Mouse (Mus musculus): Measurements from ENCODE around the gene Grb7. TPM values are rescaled to one million over a fixed set of nuclear protein-coding genes. Genes with fewer than 3 reads are reported as not detected.

Grb7 gene
- polyA plus RNA-seq, 1 experiment from 2014 or later, result 0.75 TPM

- Histone ChIP-seq H3K4me3 (no peak overlapping the region), H3K36me3 (no peaks in the 10 kb centered on the region), H3K27ac (replicated peaks) (no peak overlapping the region), H3K9ac (replicated peaks) (no peak overlapping the region), H3K4me2 (replicated peaks) (no peak overlapping the region), H3K4me1 (peaks cover 11% of the 10 kb centered on the region), H3K27me3 (peaks cover 12% of the 10 kb centered on the region), H3K9me3 (no peaks in the 10 kb centered on the region)
- 73% methylated on average over 6 of the region's 6 CpGs for WGBS
- ATAC-seq (ENCODE audit: low FRiP score, low read depth), result no peak
These were observed 27.9 kb upstream of the Grb7 start for GRCm38 (mm10) chr11:98418273-98418672.

DNA sequence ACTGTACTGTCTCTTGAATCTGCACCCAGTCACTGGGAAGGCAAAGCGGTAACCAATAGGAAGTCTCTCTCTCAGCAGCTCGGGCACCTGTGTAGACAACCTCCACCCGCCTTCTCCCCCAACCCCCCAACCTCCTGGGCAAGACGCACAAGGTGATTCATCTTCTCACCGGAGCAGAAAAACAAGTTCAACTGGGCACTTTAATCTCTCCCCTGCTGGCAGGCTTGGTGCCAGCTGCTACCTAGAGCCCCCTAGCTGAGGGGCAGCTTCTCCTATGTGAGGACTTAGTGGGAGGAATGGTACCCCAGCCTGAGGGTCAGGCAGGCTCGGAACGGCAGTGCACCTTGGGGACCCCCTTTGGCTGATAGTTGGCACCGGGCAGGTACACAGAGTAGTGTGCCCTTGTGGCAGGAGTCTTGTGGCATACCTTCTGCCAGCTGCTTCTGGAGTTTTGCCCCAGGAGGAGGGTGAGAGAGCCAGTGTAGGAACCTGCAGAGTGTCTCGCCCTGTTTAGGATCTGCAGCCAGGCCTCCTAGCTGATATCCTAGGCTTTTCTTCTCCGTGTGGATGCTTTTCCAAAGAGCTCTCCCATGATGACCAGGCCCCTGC is 27.2 kb upstream of the Grb7 start:
- H3K9ac ChIP-seq (replicated peaks), result no peak overlapping the region
- H3K9me3 ChIP-seq, result no peaks in the 10 kb centered on the region
- H3K4me1 ChIP-seq, result peaks cover 3% of the 10 kb centered on the region; the same call in 1 of the 2 replicates
- 83% methylated on average over 10 of the region's 10 CpGs for WGBS
- peaks cover 6% of the 10 kb centered on the region for H3K27me3 ChIP-seq
- H3K36me3 ChIP-seq, result no peaks in the 10 kb centered on the region
- no peak overlapping the region for H3K27ac ChIP-seq (replicated peaks)
- ATAC-seq (ENCODE audit: low FRiP score, low read depth), result no peak
- H3K4me2 ChIP-seq (replicated peaks), result no peak overlapping the region
- H3K4me3 ChIP-seq, result no peak overlapping the region

- H3K4me2 ChIP-seq (replicated peaks), result no peak overlapping the region
- ATAC-seq (ENCODE audit: low FRiP score, low read depth), result no peak
- WGBS, result 90% methylated on average over 7 of the region's 7 CpGs
- H3K4me1 ChIP-seq, result no peaks in the 10 kb centered on the region
- peaks cover 8% of the 10 kb centered on the region; the same call in 1 of the 2 replicates for H3K36me3 ChIP-seq
- H3K4me3 ChIP-seq, result no peak overlapping the region
- H3K27ac ChIP-seq (replicated peaks), result no peak overlapping the region
- no peaks in the 10 kb centered on the region for H3K27me3 ChIP-seq
- no peak overlapping the region for H3K9ac ChIP-seq (replicated peaks)
- no peaks in the 10 kb centered on the region for H3K9me3 ChIP-seq
These were observed 19.6 kb upstream of the Grb7 start for GRCm38 (mm10) chr11:98426592-98426991.

DNA sequence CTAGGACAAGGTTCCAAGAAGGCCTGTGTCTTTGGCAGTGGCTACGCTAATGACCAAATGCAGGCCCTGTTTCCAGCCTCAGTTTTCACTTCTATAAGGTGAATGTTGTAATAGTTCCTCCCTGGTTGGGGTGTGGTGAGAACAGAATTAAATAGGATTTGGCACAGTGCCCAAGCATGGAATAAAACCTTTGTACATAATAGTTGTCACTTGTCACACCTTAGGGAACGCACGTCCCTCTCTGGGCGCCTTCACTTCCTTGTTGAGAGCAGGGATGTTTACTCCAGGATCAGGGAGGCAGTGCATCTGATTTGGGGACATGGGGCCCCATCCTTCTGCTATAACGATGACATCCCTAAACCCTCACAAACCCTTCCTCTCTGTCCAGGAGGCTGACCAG is 17.8 kb upstream of the Grb7 start:
- no peaks in the 10 kb centered on the region for H3K27me3 ChIP-seq
- no peak overlapping the region for H3K9ac ChIP-seq (replicated peaks)
- no peak overlapping the region for H3K4me2 ChIP-seq (replicated peaks)
- ATAC-seq (ENCODE audit: low FRiP score, low read depth), result no peak
- no peak overlapping the region for H3K4me3 ChIP-seq
- H3K36me3 ChIP-seq, result peaks cover 14% of the 10 kb centered on the region; the same call in 1 of the 2 replicates
- no peaks in the 10 kb centered on the region for H3K9me3 ChIP-seq
- H3K4me1 ChIP-seq, result no peaks in the 10 kb centered on the region
- WGBS, result 87% methylated on average over 5 of the region's 5 CpGs
- H3K27ac ChIP-seq (replicated peaks), result no peak overlapping the region

- no peak overlapping the region for H3K27ac ChIP-seq (replicated peaks)
- no peak overlapping the region for H3K4me2 ChIP-seq (replicated peaks)
- H3K27me3 ChIP-seq, result no peaks in the 10 kb centered on the region
- no peaks in the 10 kb centered on the region for H3K4me1 ChIP-seq
- no peak overlapping the region for H3K9ac ChIP-seq (replicated peaks)
- H3K9me3 ChIP-seq, result no peaks in the 10 kb centered on the region
- no peak overlapping the region for H3K4me3 ChIP-seq
- peaks cover 39% of the 10 kb centered on the region for H3K36me3 ChIP-seq
- no peak for ATAC-seq (ENCODE audit: low FRiP score, low read depth)
- WGBS, result 87% methylated on average over 9 of the region's 9 CpGs
These were observed 14.3 kb upstream of the Grb7 start for GRCm38 (mm10) chr11:98431743-98432502.

GRCm38 (mm10) chr11:98435723-98436122 is 10.5 kb upstream of the Grb7 start:
- Histone ChIP-seq H3K27me3 (no peaks in the 10 kb centered on the region), H3K9ac (replicated peaks) (no peak overlapping the region), H3K4me2 (replicated peaks) (no peak overlapping the region), H3K4me1 (peaks cover 8% of the 10 kb centered on the region), H3K4me3 (no peak overlapping the region), H3K36me3 (peaks cover 31% of the 10 kb centered on the region), H3K27ac (replicated peaks) (no peak overlapping the region), H3K9me3 (no peaks in the 10 kb centered on the region)
- no peak for ATAC-seq (ENCODE audit: low FRiP score, low read depth)
- 91% methylated on average over 9 of the region's 9 CpGs for WGBS

DNA sequence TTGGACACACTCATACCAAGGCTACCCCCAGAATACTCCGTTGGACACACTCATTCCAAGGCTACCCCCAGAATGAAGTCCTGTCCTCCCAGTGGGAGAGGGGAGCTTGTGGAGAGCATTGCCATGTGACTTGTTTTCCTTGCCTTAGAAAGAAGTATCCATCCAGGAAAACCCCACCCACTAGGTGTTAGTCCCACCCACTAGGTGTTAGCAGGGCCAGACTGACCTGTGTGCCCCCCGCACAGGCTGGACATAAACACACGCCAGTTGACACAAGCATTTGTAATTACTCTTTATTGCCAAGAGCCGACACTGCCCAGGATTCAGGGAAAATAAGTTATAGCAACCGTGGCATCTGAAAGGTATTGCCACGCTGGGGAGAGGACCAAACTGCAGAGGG is 8.8 kb upstream of the Grb7 start:
- H3K4me2 ChIP-seq (replicated peaks), result no peak overlapping the region
- WGBS, result 91% methylated on average over 6 of the region's 6 CpGs

DNA sequence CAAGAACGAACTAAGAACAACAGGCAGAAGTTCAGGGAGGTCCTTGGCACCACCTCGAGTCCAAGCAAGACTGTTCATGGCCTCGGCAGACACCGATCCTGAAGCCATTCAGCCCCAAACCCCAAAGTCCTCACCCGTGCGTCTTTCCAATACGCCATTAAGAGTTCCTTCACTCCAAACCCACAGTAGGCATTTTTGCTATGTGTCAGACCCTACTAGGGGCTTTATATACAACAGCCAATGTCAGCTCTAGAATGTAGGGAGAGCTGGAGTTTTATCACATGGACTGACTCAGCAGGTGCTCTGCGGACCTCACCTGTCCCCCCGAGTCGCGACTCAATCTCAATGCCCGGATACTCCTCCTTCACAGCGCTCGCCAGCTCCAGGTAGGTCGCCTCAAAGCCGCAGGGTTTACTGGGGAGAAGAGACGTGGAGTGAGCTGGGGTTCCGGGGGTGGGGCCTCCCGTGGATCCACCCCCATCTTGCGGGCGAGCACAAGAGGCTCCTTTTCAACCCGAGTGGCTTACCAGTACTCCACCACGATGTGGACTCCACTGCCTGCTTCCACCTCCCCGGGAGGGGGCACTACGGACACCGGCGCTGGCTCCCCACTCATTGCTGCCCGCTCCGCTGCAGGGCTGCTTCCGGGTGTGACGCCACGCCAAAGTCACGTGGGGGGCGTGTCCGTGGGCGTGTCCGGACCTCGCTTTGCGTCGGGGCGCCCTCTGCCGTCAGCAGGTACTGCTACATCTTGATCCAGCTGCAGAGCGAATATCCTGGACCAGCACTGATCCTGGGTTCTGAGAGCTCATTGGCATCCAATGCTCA is 7.6 kb upstream of the Grb7 start, which contains the start of gene Mien1:
TSS of gene Mien1 (minus strand) at position 661 of the 828 bp plus-strand sequence.
- Histone ChIP-seq H3K36me3 (peaks cover 25% of the 10 kb centered on the region), H3K4me1 (peaks cover 8% of the 10 kb centered on the region), H3K27me3 (no peaks in the 10 kb centered on the region), H3K4me3 (peak within 1 kb of the TSS; percentile 80), H3K9ac (replicated peaks) (peak within 1 kb of the TSS; percentile 73), H3K4me2 (replicated peaks) (peak within 1 kb of the TSS; percentile 79), H3K9me3 (no peaks in the 10 kb centered on the region), H3K27ac (replicated peaks) (0 out of 2 replicates have a peak within 1 kb of the TSS, but pooled peaks have one; percentile 43)
- ATAC-seq (ENCODE audit: low FRiP score, low read depth), result peak; percentile 88
- 3% methylated on average over 43 of the region's 43 CpGs for WGBS

More for the DNA sequence above, 8.8 kb upstream of the Grb7 start:
- Histone ChIP-seq H3K4me3 (no peak overlapping the region), H3K9ac (replicated peaks) (no peak overlapping the region), H3K9me3 (no peaks in the 10 kb centered on the region), H3K27ac (replicated peaks) (no peak overlapping the region), H3K36me3 (peaks cover 31% of the 10 kb centered on the region), H3K27me3 (no peaks in the 10 kb centered on the region), H3K4me1 (peaks cover 8% of the 10 kb centered on the region)
- no peak for ATAC-seq (ENCODE audit: low FRiP score, low read depth)

DNA sequence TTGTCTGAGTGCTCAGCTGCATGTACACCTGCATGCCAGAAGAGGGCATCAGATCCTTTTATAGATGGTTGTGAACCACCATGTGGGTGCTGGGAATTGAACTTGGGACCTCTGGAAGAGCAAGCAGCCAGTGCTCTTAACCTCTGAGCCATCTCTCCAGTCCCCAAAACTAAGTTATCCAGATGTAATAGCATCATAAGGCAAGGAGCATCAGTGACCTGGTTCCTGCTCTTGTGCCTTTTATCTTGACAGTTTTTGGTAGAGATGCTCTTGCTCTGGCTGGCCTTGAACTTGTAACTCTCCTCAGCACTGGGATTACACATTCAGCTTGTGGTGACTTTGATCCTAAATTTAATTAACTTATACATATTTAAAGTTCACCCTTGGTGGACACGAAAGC is 2.5 kb upstream of the Grb7 start:
- peaks cover 14% of the 10 kb centered on the region; the same call in 1 of the 2 replicates for H3K4me1 ChIP-seq
- no peak overlapping the region for H3K4me3 ChIP-seq
- no peaks in the 10 kb centered on the region for H3K9me3 ChIP-seq
- H3K27ac ChIP-seq (replicated peaks), result no peak overlapping the region
- ATAC-seq (ENCODE audit: low FRiP score, low read depth), result no peak
- H3K27me3 ChIP-seq, result peaks cover 38% of the 10 kb centered on the region
- H3K4me2 ChIP-seq (replicated peaks), result no peak overlapping the region
- no peaks in the 10 kb centered on the region for H3K36me3 ChIP-seq
- WGBS, result 94% methylated on average over 1 of the region's 1 CpGs
- no peak overlapping the region for H3K9ac ChIP-seq (replicated peaks)

GRCm38 (mm10) chr11:98445238-98445637 is 956 bp upstream of the Grb7 start:
- Histone ChIP-seq H3K9ac (replicated peaks) (no peak overlapping the region), H3K36me3 (no peaks in the 10 kb centered on the region), H3K4me2 (replicated peaks) (no peak overlapping the region), H3K27me3 (peaks cover 54% of the 10 kb centered on the region), H3K4me1 (peaks cover 14% of the 10 kb centered on the region; the same call in 1 of the 2 replicates), H3K27ac (replicated peaks) (no peak overlapping the region), H3K4me3 (no peak overlapping the region), H3K9me3 (no peaks in the 10 kb centered on the region)
- 50% methylated on average over 1 of the region's 1 CpGs for WGBS
- no peak for ATAC-seq (ENCODE audit: low FRiP score, low read depth)

DNA sequence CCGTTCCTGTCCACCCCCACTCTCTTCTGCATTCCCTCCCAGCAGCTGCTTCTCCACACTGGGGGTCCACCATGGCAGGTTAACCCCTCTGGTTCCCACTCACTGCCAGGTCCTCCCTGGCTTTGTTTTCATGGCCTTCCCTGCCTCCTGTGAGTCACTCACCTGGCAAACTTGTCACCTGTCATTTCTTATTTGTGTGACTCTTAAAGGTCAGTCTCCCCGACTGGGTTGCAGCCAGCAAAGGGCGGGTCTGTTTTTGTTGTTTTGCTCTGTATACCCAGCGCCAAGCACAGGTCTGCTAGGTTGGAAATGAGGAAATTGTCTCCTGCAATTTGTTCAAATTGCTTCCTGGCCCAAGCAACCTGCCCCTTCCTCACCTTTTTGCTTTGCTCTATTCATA is 515 bp upstream of the Grb7 start:
- no peaks in the 10 kb centered on the region for H3K9me3 ChIP-seq
- no peaks in the 10 kb centered on the region for H3K36me3 ChIP-seq
- H3K4me3 ChIP-seq, result no peak overlapping the region
- peaks cover 57% of the 10 kb centered on the region for H3K27me3 ChIP-seq
- peaks cover 14% of the 10 kb centered on the region; the same call in 1 of the 2 replicates for H3K4me1 ChIP-seq
- 58% methylated on average over 4 of the region's 4 CpGs for WGBS
- H3K27ac ChIP-seq (replicated peaks), result no peak overlapping the region
- H3K9ac ChIP-seq (replicated peaks), result no peak overlapping the region
- no peak overlapping the region for H3K4me2 ChIP-seq (replicated peaks)
- ATAC-seq (ENCODE audit: low FRiP score, low read depth), result no peak
